In the genomic region with DNA sequence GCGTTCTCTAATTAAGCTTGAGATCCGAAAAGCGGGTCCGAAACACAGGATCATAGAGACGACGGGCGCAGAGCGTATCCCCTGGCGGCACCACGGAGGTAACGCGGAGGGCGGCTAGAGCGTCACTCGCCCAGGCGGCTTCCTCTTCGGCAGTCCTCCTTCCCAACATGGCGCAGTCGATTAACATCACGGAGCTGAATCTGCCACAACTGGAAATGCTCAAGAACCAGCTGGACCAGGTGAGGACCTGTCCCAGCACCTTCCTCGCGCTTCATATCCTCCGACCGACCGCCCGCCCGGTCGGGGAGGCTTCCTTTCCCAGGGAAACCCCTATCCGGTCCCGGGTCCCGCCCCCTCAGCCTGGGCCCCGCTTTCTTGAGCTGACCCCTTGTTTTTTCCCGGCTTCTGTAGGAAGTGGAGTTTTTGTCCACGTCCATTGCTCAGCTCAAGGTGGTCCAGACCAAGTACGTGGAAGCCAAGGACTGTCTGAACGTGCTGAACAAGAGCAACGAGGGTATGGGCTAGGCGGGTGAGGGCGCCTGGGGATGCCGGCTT, we compare ENCODE assay signal across 8 mouse cellular contexts. TPM values are rescaled to one million over a fixed set of nuclear protein-coding genes. Genes with fewer than 3 reads are reported as not detected.
DNase-seq lines count a peak whose midpoint lies in the region; ATAC-seq and TF ChIP-seq lines count a peak whose summit lies in the region.

TSS of gene Pfdn5 (plus strand) at position 95 of the 555 bp plus-strand sequence.

- no peak for TF ChIP-seq POLR2A in olfactory bulb, adult 2 months (IDR thresholded peaks at IDR 0.05; ENCODE audit: insufficient read depth, low read depth, low read length)

- H3K9me3 ChIP-seq in lung, embryonic 15.5 days: no peaks in the 10 kb centered on the region

- H3K27me3 ChIP-seq in lung, embryonic 15.5 days: no peaks in the 10 kb centered on the region

- peak within 1 kb of the TSS; percentile 90 for H3K4me3 ChIP-seq in lung, embryonic 15.5 days
- H3K4me3 ChIP-seq in olfactory bulb, adult 2 months (ENCODE audit: insufficient read depth, low read depth, low read length): peak within 1 kb of the TSS; percentile 86

- TF ChIP-seq CTCF in olfactory bulb, adult 2 months (IDR thresholded peaks at IDR 0.05; ENCODE audit: insufficient read depth, low read depth, low read length): no peak

- WGBS in lung, embryonic 15.5 days: 0% methylated on average over 40 of the region's 40 CpGs
- WGBS in olfactory bulb, adult 2 months: under 1% methylated on average over 40 of the region's 40 CpGs

- ATAC-seq in frontal cortex, adult (ENCODE audit: low TSS enrichment): peak; percentile 99
- ATAC-seq in hematopoietic stem cell, adult 5-6 weeks (replicated peaks in 1 of 2; ENCODE audit: insufficient read depth in 1 of 2, low FRiP score in 2 of 2, low TSS enrichment in 1 of 2, low read depth in 1 of 2, poor library complexity in 2 of 2, severe bottlenecking in 2 of 2): peak; percentile 99
- ATAC-seq in lung, embryonic 15.5 days (ENCODE audit: borderline replicate concordance, extremely low read depth, low FRiP score, low TSS enrichment): peak; percentile 87

- H3K36me3 ChIP-seq in lung, embryonic 15.5 days: peaks cover 53% of the 10 kb centered on the region

- peak within 1 kb of the TSS; percentile 85 for H3K9ac ChIP-seq in lung, embryonic 15.5 days

- DNase-seq in MN1 (ENCODE audit: low spot score): peak; percentile 91
- peak; percentile 85 for DNase-seq in cerebellum, adult 9-10 months
- DNase-seq in layer of hippocampus, adult 8-10 months (ENCODE audit: low spot score in 2 of 2): peak; percentile 70 to 86
- DNase-seq in thymus, adult 18-20 months: peak; percentile 65 to 73

- H3K4me2 ChIP-seq in lung, embryonic 15.5 days: peak within 1 kb of the TSS; percentile 75

- H3K4me1 ChIP-seq in lung, embryonic 15.5 days: peaks cover 16% of the 10 kb centered on the region
- H3K4me1 ChIP-seq in olfactory bulb, adult 2 months (ENCODE audit: control insufficient read depth, insufficient read depth, low read length): peaks cover 5% of the 10 kb centered on the region

- H3K27ac ChIP-seq in lung, embryonic 15.5 days: peak within 1 kb of the TSS; percentile 71
- H3K27ac ChIP-seq in olfactory bulb, adult 2 months (ENCODE audit: insufficient read depth, low read depth, low read length): peak within 1 kb of the TSS; percentile 63

RNA-seq across cellular contexts. Expression of gene Pfdn5, which starts in this region (rescaled TPM):
- 273 and 464 TPM in 2 replicates for total RNA-seq in hematopoietic stem cell, adult 5-6 weeks (2017)
- 100 to 1,000 TPM; 400 to 493 (median 445) TPM for total RNA-seq in layer of hippocampus, adult 8-10 months (2022)
- 368 and 401 TPM in 2 replicates for polyA plus RNA-seq in lung, embryonic 15.5 days (2015; fragmentation: Nextera tagmentation; extraction: Ambion mirVana)
- polyA plus RNA-seq in olfactory bulb, adult 2 months (2012; ENCODE audit: insufficient read depth, insufficient read length, low replicate concordance, missing spikeins): 1,008 TPM in 1 of 2 replicates, not detected in the other

Comparison
In these comparisons a context has a peak if more than half of its experiments do, and no peak if none do; other contexts are left out.
1. Peak in every context shown above with its lines: DNase-seq, ATAC-seq, H3K4me3 ChIP-seq and H3K27ac ChIP-seq.